Mouse (Mus musculus) testis, adult 2 months (tissue): Measurements from ENCODE around the gene Prkcsh. TPM values are rescaled to one million over a fixed set of nuclear protein-coding genes. Genes with fewer than 3 reads are reported as not detected.

Experiments
- H3K27ac ChIP-seq: fragments of 200-500 bp; 2 replicates; pipeline ENCODE4 v1.5.1; 2012; ENCODE audit warnings: low read depth, low read length; ENCODE audit not compliant: control insufficient read depth, insufficient read depth
- H3K27me3 ChIP-seq: fragments of 200-500 bp; 2 replicates; pipeline ENCODE4 v1.6.1; 2012; ENCODE audit warnings: mild to moderate bottlenecking, low read length, moderate library complexity; ENCODE audit not compliant: control insufficient read depth, insufficient read depth
- H3K36me3 ChIP-seq: fragments of 200-500 bp; 2 replicates; pipeline ENCODE4 v1.6.1; 2012; ENCODE audit warnings: mild to moderate bottlenecking, low read length; ENCODE audit not compliant: control insufficient read depth, insufficient read depth
- H3K4me1 ChIP-seq: fragments of 200-500 bp; 2 replicates; pipeline ENCODE4 v1.6.1; 2012; ENCODE audit warnings: low read length; ENCODE audit not compliant: control insufficient read depth, insufficient read depth
- H3K4me3 ChIP-seq: fragments of 200-500 bp; 2 replicates; pipeline ENCODE4 v1.5.1; 2012; ENCODE audit warnings: low read depth, mild to moderate bottlenecking, low read length, moderate library complexity, mixed read lengths; ENCODE audit not compliant: control insufficient read depth
- CTCF ChIP-seq: fragments of 200-500 bp; IDR thresholded peaks from 2 replicates; pipeline ENCODE4 v1.5.1; 2012; ENCODE audit warnings: low read depth, mild to moderate bottlenecking, inconsistent platforms, low read length, moderate library complexity; ENCODE audit not compliant: control insufficient read depth, insufficient read depth, insufficient replicate concordance
- POLR2A ChIP-seq: fragments of 200-500 bp; IDR thresholded peaks from 2 replicates; pipeline ENCODE4 v1.6.1; 2012; ENCODE audit warnings: low read depth, mild to moderate bottlenecking, inconsistent platforms, low read length, moderate library complexity; ENCODE audit not compliant: control insufficient read depth
- polyA plus RNA-seq: library from polyadenylated mRNA; depleted of rRNA; stranded (reverse); fragments of >200 nt; gene quantifications from 2 replicates; pipeline ENCODE4 v1.2.3, GENCODE M21; 2012

Prkcsh gene
- polyA plus RNA-seq, 1 experiment = 41.2 TPM

DNA sequence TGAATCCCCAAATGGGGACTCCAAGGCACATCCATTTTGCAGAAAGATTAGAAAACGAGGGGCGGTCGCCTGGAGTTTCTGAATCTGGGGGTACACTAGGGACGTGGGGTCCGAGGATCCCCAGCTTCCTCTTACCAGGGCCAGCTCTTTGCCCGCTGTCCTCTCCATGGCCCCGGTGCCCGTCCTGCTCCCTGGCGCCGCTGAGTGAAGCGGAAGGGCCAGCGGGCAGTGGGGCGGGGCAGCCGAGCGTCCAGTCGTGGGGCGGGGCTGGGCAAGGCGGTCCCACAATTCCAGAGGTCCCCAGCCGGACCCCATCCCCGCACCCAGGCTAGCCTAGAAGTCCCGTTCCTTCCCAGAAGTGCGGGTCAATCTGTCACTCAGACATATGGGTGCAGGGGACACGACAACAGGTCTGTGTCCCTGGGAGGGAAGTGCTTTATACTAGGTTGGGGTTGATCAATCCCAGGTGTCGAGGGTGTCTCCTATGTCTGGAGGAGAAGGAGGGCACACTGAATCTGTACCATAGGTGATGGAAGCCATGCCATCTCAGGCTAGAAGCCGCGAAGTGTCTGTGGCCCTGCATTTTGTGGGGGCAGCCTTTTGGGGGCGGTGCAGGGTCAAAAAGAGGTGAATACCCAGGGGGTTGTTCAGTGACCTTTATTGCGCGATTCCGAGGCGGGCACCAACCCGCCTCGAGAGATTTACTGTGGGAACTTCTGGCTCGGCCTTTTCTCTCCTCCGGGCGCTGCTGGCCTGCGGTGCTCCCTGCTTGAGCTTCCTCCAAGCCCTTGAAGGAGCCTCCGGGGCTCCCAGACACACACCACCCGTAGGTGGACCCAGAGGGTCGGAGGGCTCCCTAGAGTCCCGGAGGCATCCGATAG, 13.1 kb upstream of the Prkcsh start, which contains the start of gene Rgl3:
Gene Rgl3, minus strand, starts transcription at position 217 of the 881 bp plus-strand sequence.
- peaks cover 2% of the 10 kb centered on the region for H3K36me3 ChIP-seq
- H3K27ac ChIP-seq = no peak within 1 kb of the TSS
- peaks cover 26% of the 10 kb centered on the region for H3K4me1 ChIP-seq
- H3K27me3 ChIP-seq = peaks cover 5% of the 10 kb centered on the region; the same call in 1 of the 2 replicates
- TF ChIP-seq POLR2A (no peak), CTCF (no peak)
- peak within 1 kb of the TSS; percentile 47 for H3K4me3 ChIP-seq

DNA sequence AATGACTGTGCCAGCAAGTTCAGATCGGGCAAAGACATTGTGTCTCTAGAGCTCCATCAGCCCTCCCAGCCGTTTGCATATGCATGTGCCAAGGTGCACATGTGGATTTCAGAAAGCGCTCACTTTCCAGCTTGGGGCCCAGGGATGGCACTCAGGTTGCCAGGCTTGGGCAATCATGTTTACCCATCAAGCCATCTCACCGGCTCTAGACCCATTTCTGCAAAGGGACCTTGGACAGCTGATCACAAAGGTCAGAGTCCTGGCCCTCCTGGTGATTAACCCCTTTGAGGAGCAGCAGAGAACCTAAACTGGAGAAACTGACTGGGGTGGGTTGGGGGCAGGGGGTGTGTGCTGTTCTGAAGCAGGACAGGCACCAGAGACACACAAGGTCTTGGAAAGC, 10.4 kb upstream of the Prkcsh start:
- TF ChIP-seq POLR2A = no peak
- no peak for TF ChIP-seq CTCF
- Histone ChIP-seq H3K4me3 (no peak overlapping the region; the same call in 1 of the 2 replicates), H3K4me1 (peaks cover 26% of the 10 kb centered on the region), H3K27me3 (peaks cover 5% of the 10 kb centered on the region; the same call in 1 of the 2 replicates), H3K27ac (no peak overlapping the region), H3K36me3 (peaks cover 2% of the 10 kb centered on the region)

DNA sequence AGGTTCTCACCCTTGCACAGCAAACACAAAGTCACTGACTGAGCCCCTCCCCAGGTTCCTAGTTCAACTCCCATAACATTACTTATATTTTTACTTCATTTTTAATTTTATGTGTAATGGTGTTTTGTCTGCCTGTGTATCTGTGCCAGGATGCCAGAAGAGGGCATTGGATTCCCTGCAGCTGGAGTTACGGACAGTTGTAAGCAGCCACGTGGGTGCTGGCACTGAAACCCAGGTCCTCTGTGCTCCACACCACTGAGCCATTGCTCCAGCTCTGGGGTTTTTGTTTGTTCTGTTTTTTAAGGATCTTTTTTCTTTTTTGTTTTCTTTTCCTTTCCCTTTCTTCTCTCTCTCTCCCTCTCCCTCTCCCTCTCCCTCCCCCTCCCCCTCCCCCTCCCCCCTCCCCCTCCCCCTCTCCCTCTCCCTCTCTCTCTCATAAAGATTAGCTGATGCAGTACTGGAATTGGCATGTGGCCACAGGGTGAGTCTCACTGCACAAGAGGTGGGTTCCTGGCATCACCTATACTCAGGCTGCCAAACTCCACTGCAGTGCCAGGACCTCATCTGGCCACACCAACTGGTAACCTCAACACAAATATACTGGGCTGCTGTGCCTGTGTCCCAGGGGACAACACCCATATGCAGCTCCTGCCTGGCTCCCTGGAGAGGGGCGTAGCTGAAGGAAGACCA, 6.3 kb upstream of the Prkcsh start:
- H3K27ac ChIP-seq = no peak overlapping the region
- no peak overlapping the region for H3K4me3 ChIP-seq
- no peak for TF ChIP-seq CTCF
- TF ChIP-seq POLR2A = no peak
- H3K36me3 ChIP-seq = peaks cover 2% of the 10 kb centered on the region
- H3K4me1 ChIP-seq = peaks cover 4% of the 10 kb centered on the region
- H3K27me3 ChIP-seq = no peaks in the 10 kb centered on the region

DNA sequence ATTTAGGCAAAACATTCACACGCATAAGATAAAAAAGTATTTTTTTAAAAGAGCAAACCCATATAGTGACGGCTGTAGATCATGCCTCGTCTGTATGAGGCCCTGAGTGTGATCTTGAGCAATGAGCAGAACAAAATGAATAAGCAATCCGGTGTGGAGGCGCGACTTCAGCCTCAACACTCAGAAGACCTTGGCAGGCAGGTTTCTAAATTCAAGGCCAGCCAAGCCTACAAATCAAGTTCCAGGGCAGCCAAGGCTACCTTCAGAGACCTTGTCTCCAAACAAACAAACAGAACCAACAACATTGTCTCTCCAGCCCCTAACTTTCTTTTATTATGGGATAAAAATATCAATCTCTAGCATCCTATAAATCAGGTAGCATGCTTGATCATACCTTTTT, 2.3 kb upstream of the Prkcsh start:
- TF ChIP-seq POLR2A (no peak), CTCF (no peak)
- Histone ChIP-seq H3K4me1 (peaks cover 9% of the 10 kb centered on the region), H3K36me3 (peaks cover 2% of the 10 kb centered on the region; the same call in 1 of the 2 replicates), H3K27me3 (no peaks in the 10 kb centered on the region), H3K27ac (no peak overlapping the region), H3K4me3 (no peak overlapping the region; the same call in 1 of the 2 replicates)

DNA sequence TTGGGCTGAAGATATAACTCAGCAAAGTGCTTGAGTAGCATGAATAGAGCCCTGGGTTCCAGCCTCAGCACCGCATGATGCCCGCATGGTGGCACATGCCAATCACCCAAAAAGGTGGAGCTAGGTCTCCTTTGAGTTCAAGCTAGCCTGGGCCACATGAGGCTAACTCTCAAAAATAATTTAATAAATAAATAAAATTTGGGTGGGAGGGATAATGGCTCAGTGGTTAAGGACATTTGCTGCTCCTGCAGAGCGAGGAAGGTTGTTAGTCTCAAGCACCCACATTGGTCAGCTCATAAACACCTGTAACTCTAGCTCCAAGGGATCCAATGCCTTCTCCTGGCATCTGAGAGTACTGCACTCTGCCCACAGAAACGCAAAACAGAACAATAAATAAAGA, 973 bp upstream of the Prkcsh start:
- H3K27me3 ChIP-seq = no peaks in the 10 kb centered on the region
- TF ChIP-seq POLR2A (no peak), CTCF (no peak)
- peaks cover 9% of the 10 kb centered on the region for H3K4me1 ChIP-seq
- no peak overlapping the region for H3K27ac ChIP-seq
- H3K4me3 ChIP-seq = peak overlapping the region; percentile 83
- peaks cover 2% of the 10 kb centered on the region for H3K36me3 ChIP-seq

DNA sequence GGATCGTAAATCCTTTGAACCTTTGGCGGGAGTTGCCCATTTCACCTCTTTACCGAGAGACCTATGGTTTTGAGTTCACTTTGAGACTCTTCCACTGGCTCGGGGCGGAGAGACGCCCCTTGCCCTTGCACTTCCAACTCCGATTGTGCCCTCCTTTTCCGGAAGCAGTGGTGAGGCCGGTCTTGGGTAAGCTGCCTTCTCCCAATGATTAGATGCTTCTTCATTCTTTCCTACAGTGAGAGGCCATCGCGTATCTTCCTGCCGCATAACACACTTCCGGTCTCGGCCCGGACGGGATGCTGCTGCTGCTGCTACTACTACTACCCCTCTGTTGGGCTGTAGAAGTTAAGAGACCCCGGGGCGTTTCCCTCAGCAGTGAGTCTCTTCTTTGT, 553 bp downstream of the Prkcsh start:
- H3K27me3 ChIP-seq = no peaks in the 10 kb centered on the region
- TF ChIP-seq POLR2A (no peak), CTCF (no peak)
- peak overlapping the region; percentile 41 for H3K27ac ChIP-seq
- H3K36me3 ChIP-seq = no peaks in the 10 kb centered on the region; the same call in none of the 2 replicates
- H3K4me3 ChIP-seq = peak overlapping the region; percentile 83
- peaks cover 9% of the 10 kb centered on the region for H3K4me1 ChIP-seq

DNA sequence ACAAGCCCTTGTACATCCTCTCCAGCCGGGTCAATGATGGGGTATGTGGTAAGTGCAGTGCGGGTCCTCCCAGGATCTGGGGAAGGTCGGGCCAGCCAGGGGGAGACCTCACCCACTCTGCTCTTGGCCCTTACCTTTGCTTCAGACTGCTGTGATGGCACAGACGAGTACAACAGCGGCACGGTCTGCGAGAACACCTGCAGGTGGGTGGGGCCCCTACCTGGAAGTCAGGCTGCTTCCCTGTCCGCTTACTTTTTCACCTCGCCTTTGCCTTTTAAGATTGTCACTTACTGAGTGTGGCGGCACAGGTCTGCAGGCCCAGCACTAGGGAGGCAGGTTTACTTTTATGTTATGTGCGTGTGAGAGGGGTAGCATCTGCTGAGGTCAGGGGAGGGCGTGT, 1.9 kb downstream of the Prkcsh start:
- no peak for TF ChIP-seq POLR2A
- TF ChIP-seq CTCF = no peak
- Histone ChIP-seq H3K27ac (no peak overlapping the region), H3K36me3 (no peaks in the 10 kb centered on the region; the same call in none of the 2 replicates), H3K4me1 (peaks cover 9% of the 10 kb centered on the region), H3K4me3 (peak overlapping the region; percentile 83), H3K27me3 (no peaks in the 10 kb centered on the region)
